Mouse (Mus musculus): ENCODE measurements around the gene Tlr2. TPM values are rescaled to one million over a fixed set of nuclear protein-coding genes. Genes with fewer than 3 reads are reported as not detected.

The Tlr2 gene
- polyA plus RNA-seq, 1 experiment, result 4.0 TPM

DNA sequence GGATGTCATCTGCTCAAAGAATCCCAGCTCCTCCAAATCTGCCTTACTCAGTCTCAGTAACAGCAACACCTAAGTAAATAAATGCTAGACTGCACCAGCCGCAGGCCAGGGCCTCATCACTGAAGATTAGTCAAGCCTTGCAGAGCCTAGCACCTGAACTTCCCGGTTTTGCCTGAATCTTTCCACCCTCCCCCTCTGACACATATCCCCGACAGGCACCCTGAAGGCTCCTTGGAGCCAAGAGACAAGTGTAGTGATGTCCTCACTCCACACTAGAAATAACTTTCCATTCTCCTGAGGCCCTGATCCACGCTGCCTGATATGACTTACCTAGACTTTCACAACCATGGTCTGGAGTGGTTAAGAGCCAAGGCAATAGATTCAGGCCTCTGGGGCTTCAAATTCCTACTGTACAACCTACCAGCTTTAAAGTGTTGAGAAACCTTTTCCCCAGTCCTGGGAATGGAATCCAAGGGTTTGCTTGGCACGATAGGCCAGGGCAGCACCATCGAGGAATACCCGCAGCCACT is 53.7 kb downstream of the Tlr2 start:
- Histone ChIP-seq H3K27me3 (ENCODE audit: control insufficient read depth, insufficient read depth, low read length) (no peaks in the 10 kb centered on the region), H3K27ac (ENCODE audit: control insufficient read depth, insufficient read depth, low read length) (no peak overlapping the region), H3K4me1 (replicated peaks; ENCODE audit: control insufficient read depth, insufficient read depth, low read length) (peaks cover 11% of the 10 kb centered on the region), H3K36me3 (ENCODE audit: control insufficient read depth, insufficient read depth, low read length) (no peaks in the 10 kb centered on the region), H3K4me3 (ENCODE audit: control insufficient read depth, insufficient read depth, low read length) (no peak overlapping the region)
- 96% methylated on average over 7 of the region's 7 CpGs for WGBS
- no peak for DNase-seq
- TF ChIP-seq POLR2A (IDR thresholded peaks at IDR 0.05; ENCODE audit: control insufficient read depth, extremely low read depth, insufficient read depth, low read length, poor library complexity) (no peak), CTCF (IDR thresholded peaks at IDR 0.05; ENCODE audit: borderline replicate concordance, control insufficient read depth, extremely low read depth, insufficient read depth, low read length, poor library complexity) (no peak)

- TF ChIP-seq CTCF (IDR thresholded peaks at IDR 0.05; ENCODE audit: borderline replicate concordance, control insufficient read depth, extremely low read depth, insufficient read depth, low read length, poor library complexity) (no peak), POLR2A (IDR thresholded peaks at IDR 0.05; ENCODE audit: control insufficient read depth, extremely low read depth, insufficient read depth, low read length, poor library complexity) (no peak)
- WGBS, result 91% methylated on average over 2 of the region's 2 CpGs
- peaks cover 11% of the 10 kb centered on the region for H3K4me1 ChIP-seq (replicated peaks; ENCODE audit: control insufficient read depth, insufficient read depth, low read length)
- no peaks in the 10 kb centered on the region for H3K27me3 ChIP-seq (ENCODE audit: control insufficient read depth, insufficient read depth, low read length)
- H3K36me3 ChIP-seq (ENCODE audit: control insufficient read depth, insufficient read depth, low read length), result no peaks in the 10 kb centered on the region
- no peak overlapping the region for H3K4me3 ChIP-seq (ENCODE audit: control insufficient read depth, insufficient read depth, low read length)
- no peak overlapping the region for H3K27ac ChIP-seq (ENCODE audit: control insufficient read depth, insufficient read depth, low read length)
- DNase-seq, result no peak
These were observed 54.5 kb downstream of the Tlr2 start for GRCm38 (mm10) chr3:83787086-83787485.

Other genes with a start within 250 kb of the Tlr2 start
- gene Sfrp2, start 75.4 kb downstream of the Tlr2 start, polyA plus RNA-seq (2012; rRNA removed), result 7.2 and 12.8 TPM in 2 replicates
- gene Tmem131l, start 198.4 kb upstream of the Tlr2 start, polyA plus RNA-seq (2012; rRNA removed), result 178 and 201 TPM in 2 replicates